Mouse (Mus musculus): ENCODE measurements around the gene Gm28374.

DNA sequence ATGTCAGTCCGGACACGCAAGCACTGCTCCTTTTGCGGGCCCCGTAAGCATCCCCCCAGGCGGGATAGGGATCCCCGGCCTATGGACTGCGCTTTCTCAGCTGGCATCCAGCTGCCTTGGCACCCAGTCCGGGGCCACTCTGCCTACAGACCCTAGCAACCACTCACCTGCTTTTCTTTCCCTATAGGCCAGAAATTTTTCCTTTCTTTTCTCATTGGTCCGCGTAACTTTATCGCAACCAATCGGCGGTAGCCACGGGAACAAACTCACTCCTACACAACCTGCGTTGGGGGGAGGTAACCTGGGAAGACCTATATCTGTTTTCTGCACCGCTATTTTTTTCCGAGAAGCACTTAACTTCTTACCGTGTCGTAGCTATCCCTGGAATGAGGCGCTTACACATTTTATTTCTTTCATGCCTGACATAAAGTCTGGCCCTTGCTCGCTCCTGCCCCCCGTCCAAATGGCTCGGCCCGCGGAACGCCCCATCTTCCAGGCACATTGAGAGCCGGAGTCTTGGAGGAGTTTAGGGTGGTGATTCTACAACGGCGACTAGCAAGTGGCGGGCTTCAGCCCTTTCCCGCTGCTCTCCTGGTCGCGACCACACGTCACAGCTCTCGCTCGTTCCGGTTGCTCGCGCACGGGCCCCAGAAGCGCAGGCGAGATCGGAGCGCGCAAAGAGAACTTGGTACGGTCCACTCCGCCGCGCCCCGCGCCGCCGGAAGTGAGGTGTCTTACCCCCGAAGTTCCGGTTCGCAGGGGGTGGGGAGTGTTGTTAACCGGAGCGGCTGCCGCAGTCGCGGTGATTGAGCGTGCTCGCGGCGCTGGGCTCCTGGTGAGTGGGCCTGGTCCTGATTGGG, 35.5 kb downstream of the Gm28374 start, which contains the start of gene Syvn1:
- no peak for TF ChIP-seq FOSL1 (IDR thresholded peaks at IDR 0.05; ENCODE audit: insufficient read depth, low read length, poor library complexity, severe bottlenecking)
- no peak for TF ChIP-seq USF1 (IDR thresholded peaks at IDR 0.05; ENCODE audit: low read depth)
- no peak for TF ChIP-seq CTCF (IDR thresholded peaks at IDR 0.05; ENCODE audit: control insufficient read depth, insufficient read depth, insufficient read length)
- no peak for TF ChIP-seq MAX (IDR thresholded peaks at IDR 0.05)

Data from C2C12 (cell line).